Mouse (Mus musculus) brown adipose tissue, adult 24 weeks (tissue): Measurements from ENCODE around the gene Gm20388. TPM values are rescaled to one million over a fixed set of nuclear protein-coding genes. Genes with fewer than 3 reads are reported as not detected.

ENCODE experiments used
- H3K27ac ChIP-seq: fragments of 200-500 bp; replicated peaks from 2 replicates; pipeline ENCODE4 v1.5.1; 2012; ENCODE audit warnings: low read depth, mild to moderate bottlenecking, low read length
- H3K4me1 ChIP-seq: fragments of 200-500 bp; 2 replicates; pipeline ENCODE4 v1.6.1; 2012; ENCODE audit warnings: low read length, mixed read lengths; ENCODE audit not compliant: control insufficient read depth, insufficient read depth, insufficient read length
- H3K4me3 ChIP-seq: fragments of 200-500 bp; 2 replicates; pipeline ENCODE4 v1.5.1; 2012; ENCODE audit warnings: low read depth, mild to moderate bottlenecking, low read length, moderate library complexity; ENCODE audit not compliant: insufficient read depth
- polyA plus RNA-seq: library from polyadenylated mRNA; stranded (reverse); fragments of >200 nt; gene quantifications from 2 replicates; pipeline ENCODE4 v1.2.4, GENCODE M21; 2012; ENCODE audit not compliant: missing spikeins, insufficient read depth, insufficient read length

The Gm20388 gene
- polyA plus RNA-seq, 1 experiment: 44.7 TPM

- no peak overlapping the region for H3K4me3 ChIP-seq
- H3K4me1 ChIP-seq: peaks cover 16% of the 10 kb centered on the region
- no peak overlapping the region for H3K27ac ChIP-seq
Observed at GRCm38 (mm10) chr8:124290911-124291691, 4380.5 kb downstream of the Gm20388 start.

DNA sequence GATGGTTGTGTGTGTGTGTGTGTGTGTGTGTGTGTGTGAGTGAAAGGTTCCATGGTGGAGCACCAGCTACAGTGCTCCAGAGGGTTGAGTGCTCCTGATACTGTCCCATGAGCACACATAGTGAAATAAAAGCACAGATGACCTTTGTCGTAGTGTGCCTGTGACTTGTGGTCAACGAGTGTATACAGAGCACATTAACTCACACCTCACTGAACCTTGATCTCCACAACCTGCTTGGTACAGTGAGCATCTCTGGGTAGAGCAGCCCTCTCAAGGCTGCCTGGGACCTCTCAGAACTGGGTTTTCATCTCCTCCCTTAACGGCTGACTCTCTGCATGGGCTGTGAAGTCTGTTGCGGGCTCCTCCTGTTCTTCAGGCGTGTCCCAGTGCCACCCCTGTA is 4381.1 kb downstream of the Gm20388 start:
- no peak overlapping the region for H3K4me3 ChIP-seq
- peaks cover 16% of the 10 kb centered on the region for H3K4me1 ChIP-seq
- H3K27ac ChIP-seq: no peak overlapping the region

DNA sequence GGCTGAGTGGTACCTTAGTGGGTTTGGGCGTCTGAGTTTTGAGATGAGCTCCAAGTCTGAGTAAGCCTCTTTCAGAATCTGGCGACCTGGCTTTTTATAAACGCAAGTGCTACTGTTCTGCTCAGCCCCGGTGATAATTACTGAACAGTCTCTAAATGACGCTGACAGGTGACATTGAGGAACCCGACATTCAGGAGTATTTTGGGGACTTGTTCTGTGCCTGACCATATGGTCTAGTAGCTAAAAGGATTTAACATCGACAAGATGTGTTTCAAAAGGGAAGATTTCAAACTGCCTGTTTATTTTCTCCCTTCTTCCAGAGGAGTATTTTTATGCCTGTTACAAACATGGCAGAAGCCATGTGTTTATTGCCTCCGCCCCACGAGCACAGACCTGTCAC is 4382.3 kb downstream of the Gm20388 start:
- H3K4me3 ChIP-seq: no peak overlapping the region
- H3K4me1 ChIP-seq: peaks cover 16% of the 10 kb centered on the region
- H3K27ac ChIP-seq: no peak overlapping the region

DNA sequence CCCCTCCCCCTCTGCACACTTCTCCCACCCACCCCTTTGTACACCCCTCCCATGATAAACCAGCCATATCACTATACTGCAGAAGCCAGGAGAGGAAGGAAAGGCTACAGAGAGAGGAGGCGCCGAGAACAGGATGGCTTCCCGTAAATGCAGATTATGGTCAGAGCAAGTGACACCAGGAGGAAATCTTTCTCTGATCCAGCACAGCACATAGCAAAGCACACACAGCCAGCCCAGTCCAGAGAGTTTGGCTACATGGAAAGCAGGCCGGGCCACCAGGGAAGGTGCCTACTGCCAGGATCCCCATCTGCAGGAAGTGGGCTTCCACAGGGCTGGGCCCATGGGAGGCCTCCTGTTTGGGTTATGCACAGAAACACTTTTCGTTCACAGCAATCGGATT is 4383.8 kb downstream of the Gm20388 start:
- H3K4me1 ChIP-seq: peaks cover 16% of the 10 kb centered on the region
- no peak overlapping the region for H3K4me3 ChIP-seq
- no peak overlapping the region for H3K27ac ChIP-seq

DNA sequence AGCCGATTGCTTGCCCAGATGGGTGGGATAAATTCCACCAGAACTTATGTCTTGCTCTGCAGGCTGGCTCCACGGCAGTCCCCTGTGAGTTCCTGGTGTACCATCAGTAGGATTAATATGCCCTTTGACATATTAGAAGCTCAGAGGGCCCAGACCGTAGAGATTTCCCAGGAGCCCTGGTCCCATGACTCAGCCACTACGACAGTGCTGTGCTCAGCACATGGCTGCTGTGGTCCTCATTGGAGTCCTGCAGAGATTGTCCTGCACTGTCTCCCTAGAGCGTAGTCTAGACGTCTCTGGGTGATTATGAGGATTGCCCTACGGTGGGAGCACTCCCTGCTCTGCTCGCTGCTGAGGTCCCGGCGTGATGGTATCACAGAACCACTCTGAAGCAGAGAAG is 4384.3 kb downstream of the Gm20388 start:
- peaks cover 16% of the 10 kb centered on the region for H3K4me1 ChIP-seq
- no peak overlapping the region for H3K4me3 ChIP-seq
- no peak overlapping the region for H3K27ac ChIP-seq

GRCm38 (mm10) chr8:124295357-124295756 is 4384.7 kb downstream of the Gm20388 start:
- Histone ChIP-seq H3K27ac (no peak overlapping the region), H3K4me1 (peaks cover 16% of the 10 kb centered on the region), H3K4me3 (no peak overlapping the region)

DNA sequence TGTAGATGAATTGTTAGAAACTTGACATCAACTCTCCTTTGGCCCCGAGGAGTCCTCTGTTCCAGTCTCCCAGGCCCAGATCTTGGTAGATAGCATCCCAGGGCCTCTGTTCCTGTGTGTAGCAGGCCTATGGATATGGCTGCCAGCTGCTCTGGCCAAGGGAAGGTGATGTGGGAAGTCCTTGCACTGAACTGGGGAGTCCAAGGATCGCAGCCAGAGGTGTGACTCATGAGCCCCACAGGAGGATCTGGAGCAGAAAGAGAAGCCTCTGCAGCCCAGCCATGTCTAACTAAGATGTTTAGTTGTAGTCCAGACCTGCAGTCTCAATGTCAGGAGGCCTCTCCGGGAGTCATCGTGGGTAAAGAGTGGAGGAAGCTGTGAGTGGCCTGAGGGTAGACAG is 4390.9 kb downstream of the Gm20388 start:
- no peak overlapping the region for H3K27ac ChIP-seq
- H3K4me3 ChIP-seq: no peak overlapping the region
- H3K4me1 ChIP-seq: 0 out of 2 replicates have a peak, but pooled peaks cover 5% of the 10 kb centered on the region

DNA sequence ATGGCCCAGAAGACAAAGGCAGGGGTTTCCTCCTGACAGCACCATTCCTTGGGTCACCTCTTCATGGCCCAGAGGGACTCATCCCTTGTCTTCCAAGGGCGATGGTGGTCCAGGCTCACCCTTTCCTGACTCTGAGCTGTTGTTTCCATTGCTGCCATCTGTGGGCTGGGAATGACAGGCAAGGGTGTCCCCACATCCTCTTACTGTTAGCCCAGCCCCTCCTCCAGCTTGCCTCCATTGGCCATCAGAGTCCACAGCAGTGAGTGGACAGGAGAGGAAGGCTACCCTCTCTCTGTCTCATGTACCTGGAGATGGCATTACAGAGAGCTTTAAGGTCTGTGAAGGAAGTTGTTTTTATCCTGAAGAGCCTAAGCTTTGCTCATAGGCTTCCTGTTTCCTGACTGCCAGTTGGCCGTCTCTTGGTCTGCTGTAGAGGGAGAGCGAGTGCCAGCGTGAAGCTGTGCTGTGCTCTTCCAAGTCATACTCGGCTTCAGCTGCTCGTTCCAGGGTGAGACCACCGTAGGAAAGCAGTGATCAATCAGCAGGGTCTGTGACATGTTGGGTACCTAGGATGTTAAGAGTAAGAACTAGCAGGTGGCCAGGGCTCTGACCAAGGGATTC is 4391.4 kb downstream of the Gm20388 start:
- no peak overlapping the region for H3K27ac ChIP-seq
- H3K4me1 ChIP-seq: 0 out of 2 replicates have a peak, but pooled peaks cover 5% of the 10 kb centered on the region
- no peak overlapping the region for H3K4me3 ChIP-seq

DNA sequence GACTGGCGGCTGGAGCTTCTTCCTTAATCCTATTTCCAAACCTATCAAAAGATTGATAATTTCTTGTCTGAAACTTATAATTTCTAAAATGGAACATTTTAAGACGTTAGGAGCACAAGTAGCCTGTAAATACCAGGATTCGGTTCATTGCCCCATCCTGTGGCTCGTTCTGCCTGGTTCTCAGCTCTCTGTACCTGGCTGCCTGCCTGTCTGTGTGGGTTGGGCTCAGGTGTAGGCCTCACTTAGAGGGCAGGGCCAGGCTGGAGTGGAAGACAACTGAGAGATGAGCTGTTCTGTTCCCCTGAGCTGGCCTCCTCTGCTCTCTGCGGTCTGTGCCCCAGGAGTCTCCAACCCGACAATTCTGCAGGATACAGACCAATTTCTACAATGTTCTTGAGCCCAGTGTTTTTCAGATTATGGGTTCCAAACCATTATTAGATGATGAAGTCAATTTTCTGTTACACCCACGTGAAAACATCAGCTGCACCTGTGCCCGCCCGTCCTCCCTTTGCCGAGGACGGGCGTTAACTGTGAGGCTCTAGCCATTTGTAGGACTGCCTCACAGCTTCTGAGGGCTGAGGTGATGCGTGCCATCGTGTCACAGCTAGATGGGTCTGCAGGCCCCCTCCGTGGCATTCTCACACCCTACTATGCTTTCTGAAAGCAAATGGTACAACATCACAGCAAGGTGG is 4392.7 kb downstream of the Gm20388 start:
- Histone ChIP-seq H3K27ac (no peak overlapping the region), H3K4me1 (peaks cover 12% of the 10 kb centered on the region; the same call in 1 of the 2 replicates), H3K4me3 (no peak overlapping the region)

GRCm38 (mm10) chr8:124304141-124304540 is 4393.5 kb downstream of the Gm20388 start:
- no peak overlapping the region for H3K4me3 ChIP-seq
- peaks cover 12% of the 10 kb centered on the region; the same call in 1 of the 2 replicates for H3K4me1 ChIP-seq
- no peak overlapping the region for H3K27ac ChIP-seq

- H3K27ac ChIP-seq: no peak overlapping the region
- peaks cover 12% of the 10 kb centered on the region; the same call in 1 of the 2 replicates for H3K4me1 ChIP-seq
- H3K4me3 ChIP-seq: no peak overlapping the region
Observed at GRCm38 (mm10) chr8:124306574-124306973, 4395.9 kb downstream of the Gm20388 start.

DNA sequence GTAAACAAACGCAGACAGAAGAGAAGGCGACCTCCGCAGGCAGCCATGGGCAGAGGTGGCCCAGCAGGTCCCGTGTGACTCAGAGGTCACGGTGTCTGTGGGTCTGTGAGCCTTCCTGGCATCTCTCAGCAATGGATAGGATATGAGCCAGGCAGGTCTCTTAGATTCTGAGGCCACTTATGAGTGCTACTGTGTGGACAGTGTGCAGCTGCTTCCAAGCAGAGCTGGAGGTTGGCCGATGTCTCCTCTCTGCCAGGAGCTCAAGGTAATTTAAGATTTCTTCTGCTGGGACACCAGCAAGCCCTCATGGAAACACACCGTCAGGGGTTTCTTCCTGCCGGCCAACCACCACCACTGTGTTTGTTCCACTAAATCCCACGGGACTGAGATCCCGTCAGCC is 4397.1 kb downstream of the Gm20388 start:
- Histone ChIP-seq H3K4me3 (no peak overlapping the region), H3K27ac (no peak overlapping the region), H3K4me1 (peaks cover 8% of the 10 kb centered on the region; the same call in 1 of the 2 replicates)

GRCm38 (mm10) chr8:124310509-124310908 is 4399.9 kb downstream of the Gm20388 start:
- H3K4me3 ChIP-seq: no peak overlapping the region
- no peak overlapping the region for H3K27ac ChIP-seq
- H3K4me1 ChIP-seq: peaks cover 8% of the 10 kb centered on the region; the same call in 1 of the 2 replicates

DNA sequence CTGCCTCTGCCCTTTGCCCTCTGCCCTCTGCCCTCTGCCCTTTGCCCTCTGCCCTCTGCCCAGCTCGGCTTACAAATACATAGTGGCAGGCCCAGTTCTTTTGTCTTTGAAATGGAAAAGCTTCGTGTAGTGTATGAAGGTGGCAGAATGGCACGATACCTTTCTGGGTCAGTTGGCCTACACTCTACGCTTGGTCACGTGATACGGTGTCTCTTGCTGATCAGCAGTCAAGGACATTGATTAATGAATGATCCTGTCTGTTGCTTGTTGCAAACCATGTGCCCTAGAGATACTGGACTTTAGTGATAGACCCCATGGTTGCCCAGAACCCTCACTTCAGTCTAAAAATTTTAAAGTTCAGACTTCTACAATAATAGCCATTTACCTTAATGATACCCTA is 4400.5 kb downstream of the Gm20388 start:
- peaks cover 9% of the 10 kb centered on the region; the same call in 1 of the 2 replicates for H3K4me1 ChIP-seq
- no peak overlapping the region for H3K4me3 ChIP-seq
- no peak overlapping the region for H3K27ac ChIP-seq

DNA sequence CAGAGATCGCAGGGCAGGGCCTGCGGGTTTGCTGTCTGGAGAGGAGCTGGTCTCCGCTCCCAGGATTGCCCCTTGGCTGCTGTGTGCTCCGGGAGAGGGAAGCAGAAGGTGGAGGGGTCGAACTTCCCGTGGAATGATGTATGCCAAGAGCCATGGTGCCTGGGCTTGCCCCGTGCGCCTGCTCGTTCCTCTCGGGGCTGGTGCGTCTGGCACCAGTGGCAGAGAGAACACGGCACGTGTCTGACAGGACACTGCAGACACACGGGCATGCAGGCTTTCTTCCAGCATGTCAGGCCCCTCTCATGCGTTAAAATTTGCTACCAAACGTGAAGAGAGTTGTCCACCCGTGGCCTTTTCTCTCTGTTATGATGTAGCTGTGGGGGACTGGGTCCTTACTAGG is 4401.1 kb downstream of the Gm20388 start:
- Histone ChIP-seq H3K4me3 (no peak overlapping the region), H3K27ac (no peak overlapping the region), H3K4me1 (peaks cover 12% of the 10 kb centered on the region; the same call in 1 of the 2 replicates)
